Comparison of ENCODE assay signal across 15 mouse cellular contexts in genomic region chr9:67581581-67582280, GRCm38 (mm10). TPM values are rescaled to one million over a fixed set of nuclear protein-coding genes. Genes with fewer than 3 reads are reported as not detected.
DNase-seq lines count a peak whose midpoint lies in the region; ATAC-seq lines count a peak whose summit lies in the region.
"Had no signal": no experiment of that assay in that cellular context is flagged by ENCODE, and none has a peak within 500 bp of the region (broad histone marks: within the 10 kb centered on the region; RNA-seq: fewer than 3 reads in every experiment).

No protein-coding gene starts in this region.

- no peak for ATAC-seq in kidney, embryonic 15.5 days (replicated peaks; ENCODE audit: low FRiP score)
- no peak for ATAC-seq in midbrain, embryonic 16.5 days
- ATAC-seq: midbrain, embryonic 13.5 days had no signal

- peak; percentile 40 for DNase-seq in kidney, adult 18-20 months
- DNase-seq in ZHBTc4 (ENCODE audit: low read depth, low spot score) = peak; percentile 4
- peak; percentile 57 to 71 for DNase-seq in heart, adult 18-20 months
- DNase-seq in heart, postnatal 10 days = peak; percentile 68
- no peak for DNase-seq in midbrain, embryonic 10.5 days (ENCODE audit: low spot score)
- DNase-seq in ovary, postnatal 14 days (ENCODE audit: low spot score) = no peak
- DNase-seq: adrenal gland, postnatal 10 days; embryo, embryonic 11 days; thymus, postnatal 14 days had no signal

- H3K4me1 ChIP-seq in kidney, embryonic 15.5 days = peaks cover 2% of the 10 kb centered on the region
- H3K4me1 ChIP-seq in midbrain, embryonic 10.5 days = peaks cover 3% of the 10 kb centered on the region; the same call in 1 of the 2 replicates
- H3K4me1 ChIP-seq in midbrain, embryonic 16.5 days (ENCODE audit: control insufficient read depth, insufficient read depth, low read length) = no peaks in the 10 kb centered on the region
- H3K4me1 ChIP-seq: midbrain, embryonic 13.5 days; neural tube, embryonic 13.5 days had no signal

- no peak overlapping the region for H3K4me2 ChIP-seq in kidney, embryonic 15.5 days
- no peak overlapping the region for H3K4me2 ChIP-seq in midbrain, embryonic 16.5 days (ENCODE audit: low read length)
- H3K4me2 ChIP-seq: limb, embryonic 13.5 days; midbrain, embryonic 13.5 days; neural tube, embryonic 13.5 days had no signal

- H3K9me3 ChIP-seq in kidney, embryonic 15.5 days (replicated peaks) = no peaks in the 10 kb centered on the region
- no peaks in the 10 kb centered on the region for H3K9me3 ChIP-seq in midbrain, embryonic 10.5 days (replicated peaks)
- no peaks in the 10 kb centered on the region for H3K9me3 ChIP-seq in midbrain, embryonic 16.5 days (replicated peaks; ENCODE audit: control insufficient read depth, low read length, poor library complexity, severe bottlenecking)
- H3K9me3 ChIP-seq: forebrain, embryonic 10.5 days; limb, embryonic 13.5 days; midbrain, embryonic 13.5 days; neural tube, embryonic 13.5 days had no signal

- H3K9ac ChIP-seq in kidney, embryonic 15.5 days = no peak overlapping the region
- H3K9ac ChIP-seq in midbrain, embryonic 16.5 days (ENCODE audit: low read depth, low read length) = no peak overlapping the region
- H3K9ac ChIP-seq: limb, embryonic 13.5 days; midbrain, embryonic 13.5 days; neural tube, embryonic 13.5 days had no signal

- H3K27ac ChIP-seq in kidney, embryonic 15.5 days = no peak overlapping the region
- no peak overlapping the region for H3K27ac ChIP-seq in midbrain, embryonic 10.5 days (replicated peaks)
- no peak overlapping the region for H3K27ac ChIP-seq in midbrain, embryonic 16.5 days (ENCODE audit: low read length)
- H3K27ac ChIP-seq: forebrain, embryonic 10.5 days; limb, embryonic 13.5 days; midbrain, embryonic 13.5 days; neural tube, embryonic 13.5 days had no signal

- WGBS in kidney, embryonic 15.5 days = 62% methylated on average over 10 of the region's 10 CpGs
- WGBS in midbrain, embryonic 10.5 days = 87% methylated on average over 10 of the region's 10 CpGs
- 83% methylated on average over 10 of the region's 10 CpGs for WGBS in midbrain, embryonic 16.5 days

- H3K4me3 ChIP-seq in kidney, embryonic 15.5 days (replicated peaks) = no peak overlapping the region
- H3K4me3 ChIP-seq in midbrain, embryonic 10.5 days = no peak overlapping the region
- no peak overlapping the region for H3K4me3 ChIP-seq in midbrain, embryonic 16.5 days (ENCODE audit: low read depth, low read length)
- H3K4me3 ChIP-seq: forebrain, embryonic 10.5 days; limb, embryonic 13.5 days; midbrain, embryonic 13.5 days; neural tube, embryonic 13.5 days had no signal

- H3K27me3 ChIP-seq in kidney, embryonic 15.5 days = no peaks in the 10 kb centered on the region
- H3K27me3 ChIP-seq in midbrain, embryonic 10.5 days (ENCODE audit: low read depth, poor library complexity, severe bottlenecking) = no peaks in the 10 kb centered on the region
- no peaks in the 10 kb centered on the region for H3K27me3 ChIP-seq in midbrain, embryonic 16.5 days (ENCODE audit: control insufficient read depth, insufficient read depth, low read depth, low read length)
- H3K27me3 ChIP-seq: limb, embryonic 13.5 days; midbrain, embryonic 13.5 days; neural tube, embryonic 13.5 days had no signal

- no peaks in the 10 kb centered on the region for H3K36me3 ChIP-seq in kidney, embryonic 15.5 days
- no peaks in the 10 kb centered on the region for H3K36me3 ChIP-seq in midbrain, embryonic 10.5 days
- H3K36me3 ChIP-seq in midbrain, embryonic 16.5 days (ENCODE audit: control insufficient read depth, insufficient read depth, low read length) = no peaks in the 10 kb centered on the region
- H3K36me3 ChIP-seq: forebrain, embryonic 10.5 days; limb, embryonic 13.5 days; midbrain, embryonic 13.5 days; neural tube, embryonic 13.5 days had no signal

- intact Hi-C loops in heart, postnatal 10 days (cut with DNase I) = loop anchor here (5.0 kb wide), 1 partner anchor 51 kb away; no protein-coding TSS in a partner anchor

RNA-seq across cellular contexts. Expression of gene Tln2, which starts 22.2 kb away (rescaled TPM):
- polyA plus RNA-seq in kidney, embryonic 15.5 days (2015; fragmentation: Nextera tagmentation; extraction: Ambion mirVana) = 20.8 and 21.1 TPM in 2 replicates
- total RNA-seq in heart, adult 18-20 months (2021) = 10 to 100 TPM; 73.7 to 80.4 TPM
- total RNA-seq in heart, postnatal 10 days (2021) = 10 to 100 TPM; 86.0 to 96.7 TPM
- 20.7 and 23.3 TPM in 2 replicates for polyA plus RNA-seq in midbrain, embryonic 10.5 days (2016; fragmentation: Nextera tagmentation; extraction: Ambion mirVana)
- polyA plus RNA-seq in midbrain, embryonic 16.5 days (2015; fragmentation: Nextera tagmentation; extraction: Ambion mirVana) = 24.8 and 26.7 TPM in 2 replicates

Comparison
In these comparisons a context has a peak if more than half of its experiments do, and no peak if none do; other contexts are left out.
1. DNase-seq: peak in kidney, adult 18-20 months (single experiment), ZHBTc4 (single experiment), heart, adult 18-20 months (2 of 2) and heart, postnatal 10 days (2 of 2); none in midbrain, embryonic 10.5 days (single experiment) and ovary, postnatal 14 days (single experiment).